Mouse (Mus musculus): ENCODE results near the gene Olfr1370.
"Not testable (repeated sequence)": the region's sequence is repeated elsewhere in the genome, so short reads cannot be mapped to it uniquely, and the experiment has no call there.

The Olfr1370 gene

DNA sequence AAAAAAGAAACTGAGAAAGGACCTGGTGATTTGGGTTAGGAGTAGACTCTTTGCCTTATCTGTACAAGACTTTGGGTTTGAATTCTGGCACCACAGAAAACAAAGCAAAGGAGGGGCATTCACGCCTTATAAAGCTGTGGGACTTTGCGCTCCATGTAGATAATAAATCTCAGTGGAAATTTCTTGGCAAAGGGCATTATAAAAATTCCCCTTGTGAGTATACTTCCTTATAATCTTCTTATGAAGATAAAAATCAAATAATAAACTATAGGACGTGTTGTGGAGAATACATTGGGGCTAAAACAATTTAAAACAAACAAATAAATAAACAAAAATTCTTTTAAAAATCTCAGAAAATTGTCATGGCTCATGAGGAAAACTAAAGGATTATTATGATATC, at the start of gene Olfr1370:
TSS of gene Olfr1370 (minus strand) at position 101 of the 400 bp plus-strand sequence.
- no peak for DNase-seq

DNA sequence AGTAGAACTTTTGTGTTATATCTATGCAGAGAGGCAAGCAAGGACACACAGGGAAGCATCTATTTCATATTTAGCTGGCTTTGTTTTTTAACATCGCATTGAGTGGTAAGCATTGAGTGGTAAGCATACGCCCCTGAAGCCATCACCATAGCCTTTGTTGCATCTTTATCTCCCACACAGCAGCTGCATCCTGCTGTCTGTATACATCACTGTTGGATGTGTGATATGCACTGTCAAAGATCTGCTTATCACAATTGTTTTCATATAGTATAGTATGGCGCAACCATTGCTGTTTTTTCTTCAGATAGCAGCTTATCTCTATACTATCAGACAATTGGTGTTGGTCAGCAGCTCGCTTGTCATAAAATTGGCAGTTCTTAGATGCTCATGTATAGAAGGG, 39.4 kb upstream of the Olfr1370 start:
- DNase-seq = no peak

- DNase-seq = not testable (repeated sequence)
Measured at GRCm38 (mm10) chr13:21111183-21111582, 36.4 kb upstream of the Olfr1370 start, which contains the start of gene Olfr1369-ps1. Olfr1369-ps1 (plus strand) TSS chr13:21111483.

DNA sequence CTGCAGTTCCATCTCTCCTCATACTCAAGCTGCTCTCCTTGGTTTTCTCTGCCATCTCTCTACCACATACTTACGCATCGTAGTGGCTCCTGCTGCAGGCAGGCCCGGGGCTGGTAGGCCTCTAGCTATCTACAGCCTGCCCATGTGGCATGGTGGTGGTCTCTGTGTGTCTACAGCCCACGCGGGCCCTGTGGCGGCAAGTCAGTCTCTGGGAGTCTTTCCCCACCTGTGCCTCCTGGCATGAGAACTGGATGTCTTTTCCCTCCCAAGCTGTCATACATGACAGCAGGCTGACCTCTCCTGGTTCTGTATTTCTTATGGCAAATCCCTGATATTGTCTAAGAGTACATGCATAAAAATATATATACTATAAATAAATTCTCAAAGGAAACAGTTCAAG, 35.7 kb upstream of the Olfr1370 start:
- no peak for DNase-seq

DNA sequence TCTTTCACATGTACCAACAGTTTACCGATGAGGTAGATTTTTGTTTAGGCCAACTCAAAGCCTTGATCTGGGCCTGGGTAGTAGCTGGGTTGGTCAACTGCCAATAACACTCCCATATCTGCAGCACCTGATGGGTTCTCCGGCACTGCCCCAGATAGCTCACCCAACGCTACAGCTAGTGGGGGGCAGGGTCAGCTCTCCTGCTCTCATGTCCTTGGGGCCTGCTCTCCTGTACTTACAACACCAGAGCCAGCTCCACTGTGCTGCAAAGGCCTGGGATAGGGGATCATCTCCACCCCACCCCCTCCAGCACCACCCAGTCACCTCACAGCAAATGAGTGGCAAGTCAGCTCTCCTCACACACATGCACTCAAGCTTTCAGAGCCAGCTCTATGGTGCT, 35.0 kb upstream of the Olfr1370 start:
- no peak for DNase-seq

DNA sequence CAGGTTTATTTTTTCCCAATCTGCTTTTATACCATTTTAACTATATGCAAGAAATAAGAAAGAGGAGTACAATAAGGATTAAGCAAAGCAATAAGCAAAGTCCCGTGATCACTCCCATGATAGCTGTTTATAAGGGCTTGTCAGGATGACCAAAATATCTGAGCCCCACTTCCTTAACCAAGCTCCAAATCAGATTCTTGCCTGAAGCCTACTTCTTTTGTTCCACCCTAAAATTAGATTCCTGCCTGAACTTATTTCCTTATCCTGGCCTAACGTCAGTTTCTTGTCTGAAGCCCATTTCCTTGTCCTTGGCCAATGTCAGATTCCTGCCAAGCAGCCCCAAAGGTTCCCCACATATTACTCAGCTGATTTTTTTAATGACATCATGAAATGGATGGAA, 7.9 kb upstream of the Olfr1370 start:
- no peak for DNase-seq

DNA sequence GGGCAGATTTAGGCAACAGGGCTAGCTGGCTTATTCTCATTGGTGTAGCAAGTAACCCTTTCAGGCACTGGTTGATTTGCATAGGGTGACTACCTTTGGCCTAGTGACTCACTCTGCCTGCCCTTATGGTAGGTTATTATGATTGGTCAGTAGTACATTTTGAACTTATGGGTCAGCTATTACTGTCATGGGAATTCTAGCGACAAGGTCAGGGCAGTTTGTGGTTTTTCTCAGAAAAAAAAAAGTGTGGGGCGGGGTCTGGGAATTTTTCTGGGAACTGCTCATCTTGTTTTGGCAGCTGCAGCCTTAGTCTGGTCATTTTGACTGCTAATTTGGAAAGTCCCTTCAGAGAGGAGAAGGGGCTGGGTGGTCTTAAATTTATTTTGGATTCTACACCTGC, 8.7 kb downstream of the Olfr1370 start:
- no peak for DNase-seq

- DNase-seq = no peak
Measured at GRCm38 (mm10) chr13:21050118-21050517, 24.6 kb downstream of the Olfr1370 start.

DNA sequence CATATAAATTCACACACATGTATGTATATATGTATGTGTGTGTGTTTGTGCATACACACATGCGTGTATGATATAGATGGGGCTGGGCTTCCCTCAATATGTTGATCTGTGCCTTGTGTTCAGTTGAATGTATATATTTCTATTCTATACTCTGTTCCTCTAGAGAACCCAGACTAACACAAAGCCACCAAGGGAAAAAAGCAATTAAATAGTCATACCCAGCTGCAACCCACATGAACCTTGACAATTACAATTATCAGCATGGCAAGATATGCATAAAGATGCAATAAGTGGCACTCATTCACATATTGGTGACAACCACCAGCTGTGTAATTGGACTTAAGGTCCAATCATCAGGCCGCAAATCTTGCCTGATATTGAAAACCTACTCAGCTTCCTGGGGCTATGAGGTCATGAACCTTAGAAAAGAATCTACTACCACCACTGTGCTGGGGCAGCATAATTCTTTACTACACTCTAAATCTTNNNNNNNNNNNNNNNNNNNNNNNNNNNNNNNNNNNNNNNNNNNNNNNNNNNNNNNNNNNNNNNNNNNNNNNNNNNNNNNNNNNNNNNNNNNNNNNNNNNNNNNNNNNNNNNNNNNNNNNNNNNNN, 34.1 kb downstream of the Olfr1370 start:
- no peak for DNase-seq

- DNase-seq = no peak
Measured at GRCm38 (mm10) chr13:21035981-21036380, 38.8 kb downstream of the Olfr1370 start.

GRCm38 (mm10) chr13:21035011-21035410, 39.7 kb downstream of the Olfr1370 start:
- DNase-seq = no peak

DNA sequence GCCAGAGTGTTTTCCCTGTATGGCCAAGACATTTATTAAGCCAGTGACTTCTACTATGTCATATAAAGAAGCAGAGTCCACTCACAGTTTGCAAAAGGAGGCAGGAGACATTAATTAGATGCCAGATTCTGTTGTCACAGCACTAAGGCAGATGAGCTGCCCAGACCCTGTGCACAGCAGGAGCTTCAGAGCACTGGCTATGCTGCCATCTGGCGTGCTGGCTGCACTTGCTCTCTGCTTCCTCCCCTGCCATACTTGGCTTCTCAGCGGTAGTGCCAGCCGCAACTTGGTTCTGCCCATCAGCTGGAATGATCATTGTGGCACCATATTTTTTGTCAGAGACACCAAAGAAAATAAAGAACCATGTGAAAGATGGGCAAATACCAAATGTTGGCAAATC, 41.6 kb downstream of the Olfr1370 start:
- DNase-seq = peak; percentile 24

DNA sequence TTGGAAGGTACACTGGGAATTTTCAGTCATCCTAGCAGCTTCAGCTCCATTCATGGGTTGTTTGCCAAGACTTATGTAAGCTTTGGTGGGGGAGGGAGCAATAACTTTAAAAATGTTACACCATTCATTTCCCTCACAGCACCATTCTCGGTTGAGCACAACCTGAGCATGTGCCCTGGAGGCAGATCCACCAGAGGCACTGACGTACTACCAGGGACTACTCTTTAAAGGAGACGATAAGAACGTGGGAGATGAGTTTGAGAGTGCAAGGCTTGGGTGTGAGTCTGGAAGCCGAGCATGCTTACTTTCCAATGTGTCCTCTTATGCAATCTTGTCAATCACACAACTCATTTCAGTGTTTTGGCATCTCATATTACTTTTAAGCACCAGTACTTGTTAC, 49.9 kb downstream of the Olfr1370 start:
- no peak for DNase-seq
